Mouse (Mus musculus) cortical plate, adult 2 months (tissue): Measurements from ENCODE around the gene Ppcs.

ENCODE experiments used
- CTCF ChIP-seq: fragments of 200-500 bp; IDR thresholded peaks from 2 replicates; pipeline ENCODE4 v1.5.1; 2011; ENCODE audit warnings: mild to moderate bottlenecking, control low read depth, low read length; ENCODE audit not compliant: insufficient read depth; ENCODE audit errors: extremely low read depth
- POLR2A ChIP-seq: fragments of 200-500 bp; IDR thresholded peaks from 2 replicates; pipeline ENCODE4 v1.6.1; 2011; ENCODE audit warnings: mild to moderate bottlenecking, low read length, control low read depth; ENCODE audit not compliant: insufficient read depth; ENCODE audit errors: extremely low read depth

DNA sequence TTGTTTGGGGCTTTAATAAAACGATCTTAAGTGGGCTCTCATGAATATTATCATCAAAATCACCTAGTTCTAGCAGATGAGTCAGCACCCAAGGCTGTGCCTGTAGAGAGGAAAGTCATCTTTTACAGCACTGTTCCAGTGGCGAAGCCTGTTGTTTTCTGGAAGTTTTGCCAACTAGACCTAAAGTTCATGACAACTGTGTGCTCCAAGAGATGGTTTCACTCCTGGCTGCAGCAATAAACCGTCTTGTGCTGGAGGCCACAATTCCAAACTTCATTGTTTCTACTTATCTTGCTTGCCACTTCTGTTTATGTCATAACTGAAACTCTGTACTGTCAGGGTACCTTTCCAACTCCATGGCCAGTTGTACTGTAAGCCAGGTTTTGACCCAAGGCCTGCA lies 5.0 kb downstream of the Ppcs start:
- TF ChIP-seq CTCF (no peak), POLR2A (no peak)
